Mouse (Mus musculus): ENCODE data around the gene Hpcal4. TPM values are rescaled to one million over a fixed set of nuclear protein-coding genes. Genes with fewer than 3 reads are reported as not detected.

Gene Hpcal4
- polyA plus RNA-seq, 1 experiment from 2014 or later: 0.50 TPM

DNA sequence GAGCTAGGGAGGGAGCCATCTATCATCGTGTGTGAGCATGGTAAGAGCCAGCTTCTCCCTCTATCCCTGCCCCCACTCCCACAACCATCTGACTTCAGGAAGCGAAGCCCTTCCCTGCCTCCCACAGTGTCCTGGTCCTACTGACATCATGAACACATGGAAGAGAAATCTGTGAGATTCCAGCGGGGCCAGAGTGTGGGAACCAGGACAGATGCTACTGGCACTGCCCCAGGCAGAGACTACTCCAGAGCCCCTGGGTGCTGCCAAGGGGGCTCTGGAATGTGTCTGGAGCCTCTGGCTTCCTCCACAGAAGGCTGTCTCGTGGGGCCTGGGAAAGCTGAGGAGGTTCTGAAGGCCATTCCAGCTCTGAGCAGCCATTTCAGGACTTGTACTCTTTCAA, 44.7 kb downstream of the Hpcal4 start:
- Histone ChIP-seq H3K4me1 (ENCODE audit: control insufficient read depth, insufficient read depth, low read length) (peaks cover 5% of the 10 kb centered on the region; the same call in 1 of the 2 replicates), H3K27ac (replicated peaks; ENCODE audit: low read depth, low read length) (no peak overlapping the region), H3K9me3 (ENCODE audit: control insufficient read depth, low read length) (no peaks in the 10 kb centered on the region), H3K4me2 (ENCODE audit: low read depth, low read length) (no peak overlapping the region), H3K4me3 (ENCODE audit: low read depth, low read length) (no peak overlapping the region), H3K9ac (ENCODE audit: low read depth, low read length) (no peak overlapping the region), H3K36me3 (ENCODE audit: control insufficient read depth, insufficient read depth, low read length) (no peaks in the 10 kb centered on the region), H3K27me3 (replicated peaks; ENCODE audit: control insufficient read depth, insufficient read depth, low read length) (0 out of 2 replicates have a peak, but pooled peaks cover 2% of the 10 kb centered on the region)
- DNase-seq (ENCODE audit: low spot score) (peak; percentile 84), ATAC-seq (ENCODE audit: low read depth) (peak; percentile 57)
- WGBS: 29% methylated on average over 4 of the region's 4 CpGs

DNA sequence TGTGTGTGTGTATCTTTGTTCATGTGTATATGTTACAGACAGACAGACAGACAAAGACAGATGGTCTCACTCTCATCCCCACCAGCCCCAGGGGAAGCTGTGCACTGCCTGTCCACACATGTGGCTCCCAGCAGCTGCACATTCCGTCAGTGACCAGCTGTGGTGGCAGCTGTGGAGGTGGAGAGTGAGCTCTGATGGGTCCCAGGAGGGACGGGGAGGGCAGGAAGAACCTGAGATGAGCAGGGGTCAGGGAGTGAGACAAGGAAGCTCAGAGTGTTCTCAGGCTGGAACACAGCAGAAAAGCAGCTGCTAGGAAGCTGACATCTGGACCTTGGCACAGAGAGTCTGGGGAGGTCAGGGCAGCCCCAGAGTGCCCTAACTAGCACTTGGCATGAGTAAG, 45.2 kb downstream of the Hpcal4 start:
- 12% methylated on average over 2 of the region's 2 CpGs for WGBS
- no peak overlapping the region for H3K9ac ChIP-seq (ENCODE audit: low read depth, low read length)
- H3K4me3 ChIP-seq (ENCODE audit: low read depth, low read length): no peak overlapping the region
- DNase-seq (ENCODE audit: low spot score) (peak; percentile 83), ATAC-seq (ENCODE audit: low read depth) (peak; percentile 69)
- H3K9me3 ChIP-seq (ENCODE audit: control insufficient read depth, low read length): no peaks in the 10 kb centered on the region
- peaks cover 7% of the 10 kb centered on the region; the same call in 1 of the 2 replicates for H3K27me3 ChIP-seq (replicated peaks; ENCODE audit: control insufficient read depth, insufficient read depth, low read length)
- peaks cover 5% of the 10 kb centered on the region; the same call in 1 of the 2 replicates for H3K4me1 ChIP-seq (ENCODE audit: control insufficient read depth, insufficient read depth, low read length)
- H3K36me3 ChIP-seq (ENCODE audit: control insufficient read depth, insufficient read depth, low read length): no peaks in the 10 kb centered on the region
- no peak overlapping the region for H3K4me2 ChIP-seq (ENCODE audit: low read depth, low read length)
- no peak overlapping the region for H3K27ac ChIP-seq (replicated peaks; ENCODE audit: low read depth, low read length)

DNA sequence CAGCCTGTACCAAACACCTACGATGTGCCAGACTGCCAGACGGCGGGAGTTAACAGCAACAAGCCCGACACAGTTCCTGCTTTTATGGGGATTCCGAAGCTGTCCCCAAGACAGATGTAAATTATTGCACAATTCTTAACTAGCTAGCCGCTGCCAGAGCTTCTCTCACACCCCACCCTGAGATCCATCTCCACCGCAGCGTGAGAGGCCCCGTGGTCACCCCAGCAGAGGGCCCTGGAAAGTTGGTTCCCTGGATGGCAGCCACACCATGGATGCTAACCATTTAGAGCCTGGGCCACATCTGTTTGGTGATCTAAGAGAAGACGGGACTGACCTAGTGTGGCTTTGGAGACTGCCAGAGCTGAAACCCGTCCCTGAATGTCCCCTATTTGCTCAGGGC, 46.1 kb downstream of the Hpcal4 start:
- H3K27ac ChIP-seq (replicated peaks; ENCODE audit: low read depth, low read length): no peak overlapping the region
- H3K9ac ChIP-seq (ENCODE audit: low read depth, low read length): no peak overlapping the region
- H3K4me2 ChIP-seq (ENCODE audit: low read depth, low read length): no peak overlapping the region
- no peak for DNase-seq (ENCODE audit: low spot score)
- H3K36me3 ChIP-seq (ENCODE audit: control insufficient read depth, insufficient read depth, low read length): no peaks in the 10 kb centered on the region
- H3K27me3 ChIP-seq (replicated peaks; ENCODE audit: control insufficient read depth, insufficient read depth, low read length): peaks cover 16% of the 10 kb centered on the region
- peaks cover 12% of the 10 kb centered on the region for H3K4me1 ChIP-seq (ENCODE audit: control insufficient read depth, insufficient read depth, low read length)
- 79% methylated on average over 11 of the region's 11 CpGs for WGBS
- no peak for ATAC-seq (ENCODE audit: low read depth)
- H3K4me3 ChIP-seq (ENCODE audit: low read depth, low read length): no peak overlapping the region
- H3K9me3 ChIP-seq (ENCODE audit: control insufficient read depth, low read length): no peaks in the 10 kb centered on the region

DNA sequence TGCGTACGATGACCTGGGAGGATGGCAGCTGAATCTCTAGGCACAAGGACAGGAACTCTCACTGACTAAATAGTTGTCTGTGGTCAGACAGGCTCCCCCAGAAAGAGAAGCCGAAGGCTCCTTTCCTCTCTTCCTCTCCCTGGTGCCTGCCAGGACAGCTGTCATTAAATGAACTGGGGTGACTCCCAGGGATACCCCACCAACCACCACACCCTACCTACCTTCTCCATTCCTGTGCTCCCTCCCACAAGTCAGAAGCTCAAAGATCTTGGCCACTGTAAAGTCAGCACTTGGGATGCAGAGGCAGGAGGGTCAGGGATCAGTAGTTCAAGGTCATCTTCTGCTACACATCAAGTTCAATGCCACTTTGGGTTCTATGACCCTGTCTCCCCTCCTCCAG, 49.8 kb downstream of the Hpcal4 start:
- Histone ChIP-seq H3K4me3 (ENCODE audit: low read depth, low read length) (no peak overlapping the region), H3K4me1 (ENCODE audit: control insufficient read depth, insufficient read depth, low read length) (peaks cover 19% of the 10 kb centered on the region), H3K36me3 (ENCODE audit: control insufficient read depth, insufficient read depth, low read length) (no peaks in the 10 kb centered on the region), H3K9ac (ENCODE audit: low read depth, low read length) (no peak overlapping the region), H3K4me2 (ENCODE audit: low read depth, low read length) (no peak overlapping the region), H3K27ac (replicated peaks; ENCODE audit: low read depth, low read length) (no peak overlapping the region), H3K9me3 (ENCODE audit: control insufficient read depth, low read length) (no peaks in the 10 kb centered on the region), H3K27me3 (replicated peaks; ENCODE audit: control insufficient read depth, insufficient read depth, low read length) (peaks cover 26% of the 10 kb centered on the region)
- 53% methylated on average over 3 of the region's 3 CpGs for WGBS
- ATAC-seq (ENCODE audit: low read depth) (no peak), DNase-seq (ENCODE audit: low spot score) (no peak)

DNA sequence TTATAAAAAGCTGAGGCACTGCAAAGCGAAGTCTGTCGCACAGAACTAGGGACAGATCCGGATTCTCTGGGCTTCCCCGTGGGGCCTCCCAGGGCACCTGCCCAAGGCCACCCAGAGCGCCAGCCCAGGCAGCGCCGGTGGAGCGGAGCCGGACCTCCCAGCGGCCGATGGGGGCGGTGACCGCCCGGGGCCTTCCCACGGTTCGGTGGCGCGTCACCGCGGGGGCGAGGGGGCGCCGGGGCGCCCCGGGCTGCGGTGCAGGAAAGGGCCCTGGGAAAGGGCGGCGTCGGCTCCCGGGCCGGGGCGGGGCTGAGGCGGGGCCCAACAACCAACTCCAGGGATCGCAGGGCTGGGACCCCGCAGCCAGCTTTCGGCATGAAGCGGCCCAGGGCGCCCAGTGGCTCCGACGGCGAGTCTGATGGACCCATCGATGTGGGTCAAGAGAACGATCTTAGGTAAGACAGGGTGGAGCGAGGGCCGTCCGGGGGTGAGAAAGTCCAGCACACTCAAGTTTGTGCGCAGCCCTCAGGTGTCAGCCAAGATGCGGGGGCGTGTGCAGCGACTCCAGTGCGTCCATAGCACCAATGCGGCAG, 50.6 kb downstream of the Hpcal4 start, which contains the start of gene Heyl:
Gene Heyl (plus strand): TSS at position 65 of the 593 bp plus-strand sequence.
- no peaks in the 10 kb centered on the region for H3K9me3 ChIP-seq (ENCODE audit: control insufficient read depth, low read length)
- peaks cover 33% of the 10 kb centered on the region for H3K27me3 ChIP-seq (replicated peaks; ENCODE audit: control insufficient read depth, insufficient read depth, low read length)
- H3K9ac ChIP-seq (ENCODE audit: low read depth, low read length): peak within 1 kb of the TSS; percentile 61
- H3K36me3 ChIP-seq (ENCODE audit: control insufficient read depth, insufficient read depth, low read length): no peaks in the 10 kb centered on the region
- peaks cover 22% of the 10 kb centered on the region for H3K4me1 ChIP-seq (ENCODE audit: control insufficient read depth, insufficient read depth, low read length)
- peak; percentile 76 for ATAC-seq (ENCODE audit: low read depth)
- no peak within 1 kb of the TSS for H3K27ac ChIP-seq (replicated peaks; ENCODE audit: low read depth, low read length)
- DNase-seq (ENCODE audit: low spot score): peak; percentile 24
- H3K4me3 ChIP-seq (ENCODE audit: low read depth, low read length): peak within 1 kb of the TSS; percentile 46
- 3% methylated on average over 20 of the region's 52 CpGs for WGBS
- peak within 1 kb of the TSS; percentile 83 for H3K4me2 ChIP-seq (ENCODE audit: low read depth, low read length)

DNA sequence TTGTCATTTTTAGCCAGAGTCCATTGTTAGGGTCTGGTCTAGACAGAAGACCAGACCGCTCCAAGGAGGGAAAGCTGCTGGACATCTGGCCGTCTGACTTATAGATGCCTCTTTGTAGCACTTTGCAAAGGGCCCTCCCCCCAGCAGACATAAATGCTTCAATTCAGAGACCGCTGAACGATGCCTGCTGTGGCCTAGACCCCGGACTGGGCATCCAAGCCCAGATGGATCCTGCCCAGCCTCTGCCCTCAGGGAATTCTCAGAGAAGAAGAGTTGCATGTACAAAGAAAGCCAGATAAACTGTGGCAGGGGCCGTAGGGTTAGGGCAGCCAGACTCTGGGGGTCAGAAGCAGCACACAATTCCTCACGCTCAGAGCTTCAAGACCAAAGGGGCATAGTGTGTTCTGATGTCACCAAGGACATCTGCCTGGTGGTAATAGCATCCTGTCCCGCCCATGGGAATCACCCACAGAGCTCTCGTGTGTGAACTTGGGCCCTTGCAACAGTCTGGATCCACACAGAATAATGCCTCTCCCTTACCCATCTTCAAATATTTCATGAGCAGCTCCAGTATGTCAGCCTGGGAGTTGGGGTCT, 52.9 kb downstream of the Hpcal4 start:
- peak; percentile 35 for DNase-seq (ENCODE audit: low spot score)
- WGBS: 35% methylated on average over 9 of the region's 9 CpGs
- H3K4me2 ChIP-seq (ENCODE audit: low read depth, low read length): peak overlapping the region; percentile 19; the same call in 1 of the 2 replicates
- no peaks in the 10 kb centered on the region for H3K9me3 ChIP-seq (ENCODE audit: control insufficient read depth, low read length)
- H3K9ac ChIP-seq (ENCODE audit: low read depth, low read length): no peak overlapping the region
- no peak overlapping the region for H3K4me3 ChIP-seq (ENCODE audit: low read depth, low read length)
- no peak for ATAC-seq (ENCODE audit: low read depth)
- H3K36me3 ChIP-seq (ENCODE audit: control insufficient read depth, insufficient read depth, low read length): no peaks in the 10 kb centered on the region
- no peak overlapping the region for H3K27ac ChIP-seq (replicated peaks; ENCODE audit: low read depth, low read length)
- H3K27me3 ChIP-seq (replicated peaks; ENCODE audit: control insufficient read depth, insufficient read depth, low read length): peaks cover 45% of the 10 kb centered on the region
- H3K4me1 ChIP-seq (ENCODE audit: control insufficient read depth, insufficient read depth, low read length): peaks cover 33% of the 10 kb centered on the region

DNA sequence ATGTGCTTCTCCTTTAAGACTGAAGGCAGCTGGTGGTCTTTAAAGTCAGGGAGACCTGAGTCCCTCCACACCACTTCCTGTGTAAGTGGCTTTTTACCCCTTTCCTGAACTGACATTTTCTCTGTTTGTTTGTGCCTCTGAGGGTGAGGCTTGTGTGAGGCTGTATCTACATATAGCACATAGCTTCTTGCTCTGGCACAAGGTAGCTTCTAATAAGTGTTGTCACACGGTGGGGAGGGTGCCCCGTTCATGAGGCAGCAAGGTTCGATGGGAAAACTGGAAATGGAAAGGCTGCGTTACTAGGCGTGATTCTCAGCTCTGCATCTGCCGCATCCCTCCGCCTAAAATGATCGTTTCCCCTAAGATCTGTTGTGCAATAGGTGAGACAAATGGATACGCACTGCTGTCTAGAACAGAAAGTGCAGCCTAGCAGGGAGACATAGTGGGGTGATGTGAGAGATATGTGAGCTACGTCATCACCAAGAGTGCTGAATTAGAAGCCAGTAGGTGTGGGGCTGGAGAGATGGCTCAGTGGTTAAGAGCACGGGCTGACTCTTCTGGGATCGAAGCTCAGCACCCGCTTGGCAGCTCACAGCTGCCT, 53.5 kb downstream of the Hpcal4 start:
- H3K4me1 ChIP-seq (ENCODE audit: control insufficient read depth, insufficient read depth, low read length): peaks cover 33% of the 10 kb centered on the region
- H3K4me2 ChIP-seq (ENCODE audit: low read depth, low read length): 0 out of 2 replicates have a peak overlapping the region, but pooled peaks have one; percentile 6
- ATAC-seq (ENCODE audit: low read depth) (no peak), DNase-seq (ENCODE audit: low spot score) (no peak)
- H3K27ac ChIP-seq (replicated peaks; ENCODE audit: low read depth, low read length): no peak overlapping the region
- no peaks in the 10 kb centered on the region for H3K36me3 ChIP-seq (ENCODE audit: control insufficient read depth, insufficient read depth, low read length)
- no peaks in the 10 kb centered on the region for H3K9me3 ChIP-seq (ENCODE audit: control insufficient read depth, low read length)
- no peak overlapping the region for H3K4me3 ChIP-seq (ENCODE audit: low read depth, low read length)
- peaks cover 45% of the 10 kb centered on the region for H3K27me3 ChIP-seq (replicated peaks; ENCODE audit: control insufficient read depth, insufficient read depth, low read length)
- WGBS: 68% methylated on average over 12 of the region's 13 CpGs
- H3K9ac ChIP-seq (ENCODE audit: low read depth, low read length): no peak overlapping the region

DNA sequence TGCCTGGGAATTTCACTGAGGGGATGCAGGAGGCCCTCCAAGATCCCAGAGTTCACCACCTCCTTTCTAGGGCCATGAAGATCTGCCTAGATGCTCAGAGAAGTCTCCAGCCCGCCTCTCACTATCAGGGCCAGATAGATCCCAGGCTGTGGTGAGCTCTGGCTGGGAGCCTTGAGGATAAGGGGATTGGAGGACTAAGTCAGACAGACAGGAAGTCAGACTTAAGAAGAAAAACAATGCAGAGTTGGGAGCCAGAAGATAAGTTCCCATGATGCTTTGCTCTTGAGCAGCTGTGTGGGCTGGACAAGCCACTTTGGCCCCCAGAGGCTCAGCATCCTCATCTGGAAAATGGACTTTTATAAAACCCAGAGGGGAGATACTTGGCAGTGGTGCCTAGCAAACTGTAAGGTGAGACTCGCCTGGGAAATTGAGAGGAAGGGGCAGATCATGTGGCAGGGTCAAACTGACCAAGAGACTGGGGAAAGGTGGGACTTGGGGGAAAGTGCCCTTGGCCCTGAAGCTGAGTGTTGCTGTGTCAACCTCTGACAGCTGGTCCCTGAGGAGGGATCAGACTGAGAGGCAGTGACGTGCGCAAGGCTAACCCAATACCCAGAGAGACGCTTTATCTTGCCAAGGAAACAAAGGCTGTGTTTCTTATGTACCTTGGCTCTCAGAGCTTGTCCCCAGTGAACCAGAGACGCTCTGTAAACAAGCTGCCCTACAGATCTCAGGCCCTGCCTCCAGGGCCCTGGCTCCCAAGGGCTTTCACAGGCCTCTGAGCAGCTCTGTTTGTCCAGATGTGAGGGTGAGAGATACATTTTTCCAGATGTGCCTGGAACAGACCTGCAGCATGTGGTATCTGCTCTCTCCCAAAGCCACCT, 54.6 kb downstream of the Hpcal4 start:
- no peaks in the 10 kb centered on the region for H3K36me3 ChIP-seq (ENCODE audit: control insufficient read depth, insufficient read depth, low read length)
- H3K27ac ChIP-seq (replicated peaks; ENCODE audit: low read depth, low read length): no peak overlapping the region
- H3K4me1 ChIP-seq (ENCODE audit: control insufficient read depth, insufficient read depth, low read length): peaks cover 33% of the 10 kb centered on the region
- ATAC-seq (ENCODE audit: low read depth) (0 out of 2 replicates have a peak, but pooled peaks have one; percentile 3), DNase-seq (ENCODE audit: low spot score) (peak; percentile 60)
- H3K4me2 ChIP-seq (ENCODE audit: low read depth, low read length): no peak overlapping the region
- no peak overlapping the region for H3K9ac ChIP-seq (ENCODE audit: low read depth, low read length)
- no peak overlapping the region for H3K4me3 ChIP-seq (ENCODE audit: low read depth, low read length)
- 45% methylated on average over 6 of the region's 6 CpGs for WGBS
- peaks cover 44% of the 10 kb centered on the region for H3K27me3 ChIP-seq (replicated peaks; ENCODE audit: control insufficient read depth, insufficient read depth, low read length)
- no peaks in the 10 kb centered on the region for H3K9me3 ChIP-seq (ENCODE audit: control insufficient read depth, low read length)
